ENCODE assay signal across 11 mouse cellular contexts in genomic region chr8:69874155-69874554, GRCm38 (mm10). TPM values are rescaled to one million over a fixed set of nuclear protein-coding genes. Genes with fewer than 3 reads are reported as not detected.
DNase-seq lines count a peak whose midpoint lies in the region; ATAC-seq and TF ChIP-seq lines count a peak whose summit lies in the region.
"Had no signal": no experiment of that assay in that cellular context is flagged by ENCODE, and none has a peak within 500 bp of the region (broad histone marks: within the 10 kb centered on the region; RNA-seq: fewer than 3 reads in every experiment).

No protein-coding gene starts in this region.

- no peak for TF ChIP-seq EP300 in heart, postnatal 0 days (IDR thresholded peaks at IDR 0.05; ENCODE audit: low read depth)

- ATAC-seq in heart, postnatal 0 days (ENCODE audit: insufficient read depth, low read depth), result no peak
- no peak for ATAC-seq in heart, embryonic 12.5 days (ENCODE audit: insufficient number of reproducible peaks, low FRiP score)
- no peak for ATAC-seq in hindbrain, postnatal 0 days
- no peak for ATAC-seq in lung, embryonic 14.5 days (ENCODE audit: insufficient read depth)

- H3K4me3 ChIP-seq in heart, postnatal 0 days (ENCODE audit: low read depth, low read length), result no peak overlapping the region
- no peak overlapping the region for H3K4me3 ChIP-seq in heart, embryonic 12.5 days
- no peak overlapping the region for H3K4me3 ChIP-seq in hindbrain, postnatal 0 days (ENCODE audit: low read length)
- H3K4me3 ChIP-seq in lung, embryonic 14.5 days (ENCODE audit: low read depth, low read length), result no peak overlapping the region
- H3K4me3 ChIP-seq: embryonic facial prominence, embryonic 15.5 days; limb, embryonic 13.5 days; stomach, embryonic 15.5 days had no signal

- no peak overlapping the region for H3K4me2 ChIP-seq in heart, postnatal 0 days (ENCODE audit: low read depth, low read length)
- no peak overlapping the region for H3K4me2 ChIP-seq in heart, embryonic 12.5 days
- no peak overlapping the region for H3K4me2 ChIP-seq in hindbrain, postnatal 0 days (ENCODE audit: low read depth, low read length)
- no peak overlapping the region for H3K4me2 ChIP-seq in lung, embryonic 14.5 days
- H3K4me2 ChIP-seq: embryonic facial prominence, embryonic 15.5 days; limb, embryonic 13.5 days; stomach, embryonic 15.5 days had no signal

- peaks cover 2% of the 10 kb centered on the region; the same call in 1 of the 2 replicates for H3K27me3 ChIP-seq in heart, postnatal 0 days (ENCODE audit: control insufficient read depth, insufficient read depth, low read length)
- H3K27me3 ChIP-seq in heart, embryonic 12.5 days (replicated peaks), result peaks cover 40% of the 10 kb centered on the region
- H3K27me3 ChIP-seq in hindbrain, postnatal 0 days (ENCODE audit: insufficient read depth, low read length), result no peaks in the 10 kb centered on the region
- H3K27me3 ChIP-seq in lung, embryonic 14.5 days (ENCODE audit: insufficient read depth, low read length), result 0 out of 2 replicates have a peak, but pooled peaks cover 2% of the 10 kb centered on the region

- TF ChIP-seq CTCF in heart, postnatal 0 days (IDR thresholded peaks at IDR 0.05; ENCODE audit: low read depth), result peak; percentile 73
- peak; percentile 83 for TF ChIP-seq CTCF in hindbrain, postnatal 0 days (IDR thresholded peaks at IDR 0.05; ENCODE audit: low read depth)
- TF ChIP-seq CTCF in lung, embryonic 14.5 days (IDR thresholded peaks at IDR 0.05; ENCODE audit: low read depth), result peak; percentile 82

- peak; percentile 35 for DNase-seq in heart, postnatal 0 days (ENCODE audit: low spot score)
- DNase-seq in urinary bladder, postnatal 36 days (ENCODE audit: low spot score in 2 of 2), result peak; percentile 58 to 62
- no peak for DNase-seq in urinary bladder, adult 2 months (ENCODE audit: low spot score)
- peak; percentile 70 to 79 for DNase-seq in cerebellum, postnatal 36 days
- peak; percentile 80 for DNase-seq in hindbrain, postnatal 0 days (ENCODE audit: low spot score)
- peak; percentile 91 for DNase-seq in lung, embryonic 14.5 days
- peak; percentile 35 for DNase-seq in telencephalon, adult 2 months (ENCODE audit: low read depth, low spot score)

- H3K9ac ChIP-seq in heart, postnatal 0 days (replicated peaks; ENCODE audit: low read depth, low read length), result no peak overlapping the region
- no peak overlapping the region for H3K9ac ChIP-seq in heart, embryonic 12.5 days
- no peak overlapping the region for H3K9ac ChIP-seq in hindbrain, postnatal 0 days (replicated peaks; ENCODE audit: low read length)
- H3K9ac ChIP-seq in lung, embryonic 14.5 days, result no peak overlapping the region
- H3K9ac ChIP-seq: embryonic facial prominence, embryonic 15.5 days; limb, embryonic 13.5 days; stomach, embryonic 15.5 days had no signal

- WGBS in heart, postnatal 0 days, result 8% methylated on average over 9 of the region's 9 CpGs
- WGBS in heart, embryonic 12.5 days, result 12% methylated on average over 9 of the region's 9 CpGs
- WGBS in hindbrain, postnatal 0 days, result 13% methylated on average over 9 of the region's 9 CpGs
- 14% methylated on average over 9 of the region's 9 CpGs for WGBS in lung, embryonic 14.5 days

- no peaks in the 10 kb centered on the region for H3K9me3 ChIP-seq in heart, postnatal 0 days (replicated peaks; ENCODE audit: control insufficient read depth, low read length)
- no peaks in the 10 kb centered on the region for H3K9me3 ChIP-seq in heart, embryonic 12.5 days (replicated peaks)
- no peaks in the 10 kb centered on the region for H3K9me3 ChIP-seq in hindbrain, postnatal 0 days (ENCODE audit: low read length)
- H3K9me3 ChIP-seq in lung, embryonic 14.5 days (ENCODE audit: low read depth, low read length), result no peaks in the 10 kb centered on the region
- H3K9me3 ChIP-seq: embryonic facial prominence, embryonic 15.5 days; limb, embryonic 13.5 days; stomach, embryonic 15.5 days had no signal

- no peak overlapping the region for H3K27ac ChIP-seq in heart, postnatal 0 days (ENCODE audit: low read depth)
- no peak overlapping the region for H3K27ac ChIP-seq in heart, embryonic 12.5 days (ENCODE audit: poor library complexity, severe bottlenecking)
- no peak overlapping the region for H3K27ac ChIP-seq in hindbrain, postnatal 0 days
- no peak overlapping the region for H3K27ac ChIP-seq in lung, embryonic 14.5 days (ENCODE audit: low read depth)
- H3K27ac ChIP-seq: embryonic facial prominence, embryonic 15.5 days; limb, embryonic 13.5 days; stomach, embryonic 15.5 days had no signal

- 0 out of 2 replicates have a peak, but pooled peaks cover 3% of the 10 kb centered on the region for H3K4me1 ChIP-seq in heart, postnatal 0 days (ENCODE audit: control insufficient read depth, insufficient read depth)
- peaks cover 6% of the 10 kb centered on the region; the same call in 1 of the 2 replicates for H3K4me1 ChIP-seq in heart, embryonic 12.5 days (replicated peaks)
- no peaks in the 10 kb centered on the region for H3K4me1 ChIP-seq in hindbrain, postnatal 0 days (ENCODE audit: insufficient read depth, low read length)
- no peaks in the 10 kb centered on the region for H3K4me1 ChIP-seq in lung, embryonic 14.5 days (ENCODE audit: insufficient read depth)
- H3K4me1 ChIP-seq: embryonic facial prominence, embryonic 15.5 days; stomach, embryonic 15.5 days had no signal

- no peaks in the 10 kb centered on the region for H3K36me3 ChIP-seq in heart, postnatal 0 days (replicated peaks; ENCODE audit: control insufficient read depth, insufficient read depth, low read length)
- no peaks in the 10 kb centered on the region for H3K36me3 ChIP-seq in heart, embryonic 12.5 days
- no peaks in the 10 kb centered on the region for H3K36me3 ChIP-seq in hindbrain, postnatal 0 days (ENCODE audit: insufficient read depth, low read length)
- no peaks in the 10 kb centered on the region for H3K36me3 ChIP-seq in lung, embryonic 14.5 days (ENCODE audit: insufficient read depth)
- H3K36me3 ChIP-seq: embryonic facial prominence, embryonic 15.5 days; limb, embryonic 13.5 days; stomach, embryonic 15.5 days had no signal

RNA-seq across cellular contexts. Expression of gene Cilp2, which starts 13.3 kb away (rescaled TPM):
- total RNA-seq in heart, postnatal 0 days (2014; rRNA removed; ENCODE audit: low replicate concordance), result 0.23 and 0.43 TPM in 2 replicates
- polyA plus RNA-seq in heart, postnatal 0 days (2015; fragmentation: Nextera tagmentation; extraction: Ambion mirVana), result 0.36 and 0.49 TPM in 2 replicates
- polyA plus RNA-seq in heart, embryonic 12.5 days (2016; fragmentation: Nextera tagmentation; extraction: Ambion mirVana), result 0.78 and 0.82 TPM in 2 replicates
- polyA plus RNA-seq in urinary bladder, adult 2 months (2012; rRNA removed), result 0.16 and 0.34 TPM in 2 replicates
- total RNA-seq in hindbrain, postnatal 0 days (2014; rRNA removed), result 14.3 and 19.2 TPM in 2 replicates
- 6.9 and 7.2 TPM in 2 replicates for polyA plus RNA-seq in hindbrain, postnatal 0 days (2015; fragmentation: Nextera tagmentation; extraction: Ambion mirVana)
- polyA plus RNA-seq in lung, embryonic 14.5 days (2014; fragmentation: Nextera tagmentation; extraction: Ambion mirVana), result 0.25 and 0.31 TPM in 2 replicates

RNA-seq across cellular contexts. Expression of gene Tssk6, which starts 27.8 kb away (rescaled TPM):
- 0.11 TPM in 1 of 2 replicates, not detected in the other for total RNA-seq in heart, postnatal 0 days (2014; rRNA removed; ENCODE audit: low replicate concordance)
- polyA plus RNA-seq in heart, postnatal 0 days (2015; fragmentation: Nextera tagmentation; extraction: Ambion mirVana), result 1.1 and 1.2 TPM in 2 replicates
- 1.9 and 3.1 TPM in 2 replicates for polyA plus RNA-seq in heart, embryonic 12.5 days (2016; fragmentation: Nextera tagmentation; extraction: Ambion mirVana)
- polyA plus RNA-seq in urinary bladder, adult 2 months (2012; rRNA removed), result 0.66 and 0.67 TPM in 2 replicates
- 1.6 and 1.8 TPM in 2 replicates for total RNA-seq in hindbrain, postnatal 0 days (2014; rRNA removed)
- 3.7 and 4.3 TPM in 2 replicates for polyA plus RNA-seq in hindbrain, postnatal 0 days (2015; fragmentation: Nextera tagmentation; extraction: Ambion mirVana)
- polyA plus RNA-seq in lung, embryonic 14.5 days (2014; fragmentation: Nextera tagmentation; extraction: Ambion mirVana), result 3.8 and 4.3 TPM in 2 replicates

RNA-seq across cellular contexts. Expression of gene Ndufa13, which starts 28.2 kb away (rescaled TPM):
- 223 and 232 TPM in 2 replicates for total RNA-seq in heart, postnatal 0 days (2014; rRNA removed; ENCODE audit: low replicate concordance)
- polyA plus RNA-seq in heart, postnatal 0 days (2015; fragmentation: Nextera tagmentation; extraction: Ambion mirVana), result 666 and 702 TPM in 2 replicates
- polyA plus RNA-seq in heart, embryonic 12.5 days (2016; fragmentation: Nextera tagmentation; extraction: Ambion mirVana), result 309 and 314 TPM in 2 replicates
- 136 and 140 TPM in 2 replicates for polyA plus RNA-seq in urinary bladder, adult 2 months (2012; rRNA removed)
- 61.0 and 91.4 TPM in 2 replicates for total RNA-seq in hindbrain, postnatal 0 days (2014; rRNA removed)
- 269 and 275 TPM in 2 replicates for polyA plus RNA-seq in hindbrain, postnatal 0 days (2015; fragmentation: Nextera tagmentation; extraction: Ambion mirVana)
- 163 and 171 TPM in 2 replicates for polyA plus RNA-seq in lung, embryonic 14.5 days (2014; fragmentation: Nextera tagmentation; extraction: Ambion mirVana)

RNA-seq across cellular contexts. Expression of gene Yjefn3, which starts 28.4 kb away (rescaled TPM):
- total RNA-seq in heart, postnatal 0 days (2014; rRNA removed; ENCODE audit: low replicate concordance), result 1.2 and 22.3 TPM in 2 replicates
- polyA plus RNA-seq in heart, postnatal 0 days (2015; fragmentation: Nextera tagmentation; extraction: Ambion mirVana), result 12.9 and 13.9 TPM in 2 replicates
- polyA plus RNA-seq in heart, embryonic 12.5 days (2016; fragmentation: Nextera tagmentation; extraction: Ambion mirVana), result 7.4 and 8.9 TPM in 2 replicates
- 1.2 and 1.8 TPM in 2 replicates for polyA plus RNA-seq in urinary bladder, adult 2 months (2012; rRNA removed)
- 8.4 and 10.7 TPM in 2 replicates for total RNA-seq in hindbrain, postnatal 0 days (2014; rRNA removed)
- 13.3 and 13.8 TPM in 2 replicates for polyA plus RNA-seq in hindbrain, postnatal 0 days (2015; fragmentation: Nextera tagmentation; extraction: Ambion mirVana)
- polyA plus RNA-seq in lung, embryonic 14.5 days (2014; fragmentation: Nextera tagmentation; extraction: Ambion mirVana), result 3.6 and 4.3 TPM in 2 replicates

RNA-seq across cellular contexts. Expression of gene Pbx4, which starts 41.9 kb away (rescaled TPM):
- total RNA-seq in heart, postnatal 0 days (2014; rRNA removed; ENCODE audit: low replicate concordance), result 2.2 TPM in 1 of 2 replicates, not detected in the other
- polyA plus RNA-seq in heart, postnatal 0 days (2015; fragmentation: Nextera tagmentation; extraction: Ambion mirVana), result 1.5 and 1.9 TPM in 2 replicates
- 4.7 TPM in 2 replicates for polyA plus RNA-seq in heart, embryonic 12.5 days (2016; fragmentation: Nextera tagmentation; extraction: Ambion mirVana)
- 3.2 and 4.2 TPM in 2 replicates for polyA plus RNA-seq in urinary bladder, adult 2 months (2012; rRNA removed)
- 46.5 and 86.4 TPM in 2 replicates for total RNA-seq in hindbrain, postnatal 0 days (2014; rRNA removed)
- 81.9 and 88.5 TPM in 2 replicates for polyA plus RNA-seq in hindbrain, postnatal 0 days (2015; fragmentation: Nextera tagmentation; extraction: Ambion mirVana)
- 7.1 and 9.4 TPM in 2 replicates for polyA plus RNA-seq in lung, embryonic 14.5 days (2014; fragmentation: Nextera tagmentation; extraction: Ambion mirVana)
